Mouse (Mus musculus) heart, embryonic 14.5 days (tissue): ENCODE results near the gene Gm3012. TPM values are rescaled to one million over a fixed set of nuclear protein-coding genes. Genes with fewer than 3 reads are reported as not detected.
"Not testable (repeated sequence)": the region's sequence is repeated elsewhere in the genome, so short reads cannot be mapped to it uniquely, and the experiment has no call there.

Experiments
- ATAC-seq: fragments of 200-750 bp; cut with Nextera tagmentation; 2 replicates; pipeline ENCODE4 v1.8.0; 2017; ENCODE audit warnings: low read depth, moderate TSS enrichment; ENCODE audit not compliant: insufficient number of reproducible peaks, insufficient read depth, low FRiP score
- H3K27ac ChIP-seq, 2 experiments: fragments of 200-500 bp in 1 of 2; fragments of 300-500 bp in 1 of 2; sonication (generic) in 1 of 2; replicated peaks in 1 of 2; 2 replicates each; pipeline ENCODE4 v1.5.1; 2012 to 2014; ENCODE audit warnings: low read depth in 2 of 2, low read length in 2 of 2, control low read depth in 1 of 2, mild to moderate bottlenecking in 1 of 2, mixed read lengths in 1 of 2; ENCODE audit not compliant: control insufficient read depth in 1 of 2, insufficient read depth in 1 of 2
- H3K27me3 ChIP-seq: fragments of 300-500 bp; sonication (generic); 2 replicates; pipeline ENCODE4 v1.6.1; 2014; ENCODE audit warnings: mild to moderate bottlenecking, low read length, control low read depth; ENCODE audit not compliant: control insufficient read depth, insufficient read depth
- H3K36me3 ChIP-seq: fragments of 300-500 bp; sonication (generic); 2 replicates; pipeline ENCODE4 v1.6.1; 2014; ENCODE audit warnings: mild to moderate bottlenecking, control low read depth, low read length, mixed read lengths; ENCODE audit not compliant: control insufficient read depth, insufficient read depth
- H3K4me1 ChIP-seq, 2 experiments: fragments of 200-500 bp in 1 of 2; fragments of 300-500 bp in 1 of 2; sonication (generic) in 1 of 2; 2 replicates each; pipeline ENCODE4 v1.6.1; 2012 to 2014; ENCODE audit warnings: low read length in 2 of 2, control low read depth in 1 of 2, mixed read lengths in 1 of 2; ENCODE audit not compliant: control insufficient read depth in 2 of 2, insufficient read depth in 2 of 2
- H3K4me2 ChIP-seq: fragments of 300-500 bp; sonication (generic); 2 replicates; pipeline ENCODE4 v1.6.1; 2014; ENCODE audit warnings: mild to moderate bottlenecking, low read length
- H3K4me3 ChIP-seq, 2 experiments: fragments of 200-500 bp in 1 of 2; fragments of 300-500 bp in 1 of 2; sonication (generic) in 1 of 2; 2 replicates each; pipeline ENCODE4 v1.5.1; 2012 to 2014; ENCODE audit warnings: low read length in 2 of 2, mild to moderate bottlenecking in 2 of 2, control low read depth in 1 of 2, low read depth in 1 of 2, moderate library complexity in 1 of 2; ENCODE audit not compliant: control insufficient read depth in 1 of 2, insufficient read depth in 1 of 2
- H3K9ac ChIP-seq: fragments of 300-500 bp; sonication (generic); 2 replicates; pipeline ENCODE4 v1.6.1; 2014; ENCODE audit warnings: mild to moderate bottlenecking, low read length
- H3K9me3 ChIP-seq: fragments of 300-500 bp; sonication (generic); 2 replicates; pipeline ENCODE4 v1.6.1; 2016; ENCODE audit warnings: low read length, control low read depth; ENCODE audit not compliant: control insufficient read depth
- WGBS: fragments of 180-500 bp; shearing (Covaris S2); extraction: QIAGEN DNeasy Blood & Tissue Kit; methylation state at CpG from one replicate; pipeline ENCODE4 v1.1.7; 2014; 5-methylcytosine and 5-hydroxymethylcytosine counted together
- polyA plus RNA-seq: library from polyadenylated mRNA; unstranded; fragments of >200 nt; fragmentation: Nextera tagmentation; extraction: Ambion mirVana; gene quantifications from 2 replicates; pipeline ENCODE4 v1.2.1, GENCODE M21; 2014

Gm3012 gene
- not detected in 2 replicates for polyA plus RNA-seq

GRCm38 (mm10) chr14:3634212-3634611, at the start of gene Gm3012:
Gm3012 (plus strand) TSS chr14:3634512.
- H3K27ac ChIP-seq, H3K9ac ChIP-seq, H3K4me2 ChIP-seq, H3K36me3 ChIP-seq, H3K4me1 ChIP-seq, H3K9me3 ChIP-seq, H3K4me3 ChIP-seq, H3K27me3 ChIP-seq, ATAC-seq: not testable (repeated sequence)
- WGBS, result no CpG with 5 or more reads among the region's 2 CpGs

DNA sequence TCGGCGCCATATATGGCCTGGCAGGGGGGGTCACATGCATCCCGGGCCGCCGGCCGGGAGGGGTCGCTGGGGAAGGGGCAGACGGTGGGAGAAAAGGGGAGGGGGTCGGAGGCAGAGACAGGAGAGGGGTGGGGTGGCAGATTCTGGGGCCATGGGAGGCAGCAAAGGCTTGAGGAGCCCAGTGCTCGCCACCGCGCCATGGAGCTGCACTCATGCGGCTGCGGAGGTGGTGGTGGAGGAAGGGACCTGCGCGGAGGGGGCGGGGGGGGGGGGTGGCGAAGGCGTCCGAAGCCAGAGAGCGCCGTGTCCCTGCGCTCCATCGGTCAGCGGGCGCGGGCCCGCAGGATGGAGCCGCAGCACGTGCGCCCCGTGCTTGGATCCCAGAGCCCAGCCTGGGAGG, 17.4 kb downstream of the Gm3012 start, which contains the start of gene Gm3020:
Gene Gm3020 (plus strand): TSS at position 301 of the 400 bp plus-strand sequence.
- not testable (repeated sequence) for H3K27me3 ChIP-seq, H3K4me2 ChIP-seq, H3K4me1 ChIP-seq, H3K27ac ChIP-seq, H3K9me3 ChIP-seq, H3K4me3 ChIP-seq, ATAC-seq, H3K9ac ChIP-seq, H3K36me3 ChIP-seq
- WGBS, result no CpG with 5 or more reads among the region's 32 CpGs

DNA sequence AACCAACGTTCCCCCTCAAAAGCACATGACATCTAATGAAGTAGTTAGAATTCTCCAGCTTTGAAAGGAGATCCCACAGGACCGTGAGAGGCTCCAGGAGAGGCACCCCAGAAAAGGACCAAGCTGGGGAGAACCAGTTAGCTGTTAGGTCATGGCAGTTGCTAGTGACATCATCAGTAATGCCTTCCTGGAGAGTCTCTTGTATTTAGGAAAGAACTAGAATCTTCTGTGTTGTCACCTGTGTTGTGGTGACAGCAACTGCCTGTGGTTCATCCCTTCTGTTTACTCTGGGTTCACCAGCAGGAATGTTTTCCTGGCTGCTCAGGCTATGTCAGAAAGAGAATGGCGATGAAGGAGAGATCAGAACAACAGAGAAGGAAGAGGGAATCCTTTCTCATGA, 54.2 kb downstream of the Gm3012 start, which contains the start of gene Gm3043:
Gene Gm3043 (plus strand): TSS at position 301 of the 400 bp plus-strand sequence.
- not testable (repeated sequence) for H3K4me2 ChIP-seq, H3K9ac ChIP-seq, H3K4me3 ChIP-seq, H3K9me3 ChIP-seq, H3K4me1 ChIP-seq, ATAC-seq, H3K27me3 ChIP-seq, H3K27ac ChIP-seq, H3K36me3 ChIP-seq
- WGBS, result no CpG with 5 or more reads among the region's 3 CpGs

Other genes starting within 250 kb of the Gm3012 start
- gene Gm10413, start 239.4 kb upstream of the Gm3012 start, polyA plus RNA-seq, result not detected in 2 replicates
- 6.8 and 13.9 TPM in 2 replicates for gene Gm10409, start 221.9 kb upstream of the Gm3012 start, polyA plus RNA-seq
- gene Gm3005, start 206.4 kb upstream of the Gm3012 start, polyA plus RNA-seq, result 15.0 and 20.8 TPM in 2 replicates
- gene Gm10408, start 185.1 kb upstream of the Gm3012 start, polyA plus RNA-seq, result not detected in 2 replicates
- gene Gm3020, start 17.5 kb downstream of the Gm3012 start, polyA plus RNA-seq, result 6.8 and 13.9 TPM in 2 replicates
- gene Gm3043, start 54.3 kb downstream of the Gm3012 start, polyA plus RNA-seq, result not detected in 2 replicates
- 3.2 and 4.6 TPM in 2 replicates for gene Gm3002, start 175.6 kb downstream of the Gm3012 start, polyA plus RNA-seq
- gene Gm3033, start 211.7 kb downstream of the Gm3012 start, polyA plus RNA-seq, result not detected in 2 replicates
- 0.22 and 0.65 TPM in 2 replicates for gene Gm2916, start 249.7 kb downstream of the Gm3012 start, polyA plus RNA-seq